Mouse (Mus musculus): Measurements from ENCODE around the gene Filip1l. TPM values are rescaled to one million over a fixed set of nuclear protein-coding genes. Genes with fewer than 3 reads are reported as not detected.

The Filip1l gene
- polyA plus RNA-seq, 1 experiment from 2014 or later, result 38.2 TPM

DNA sequence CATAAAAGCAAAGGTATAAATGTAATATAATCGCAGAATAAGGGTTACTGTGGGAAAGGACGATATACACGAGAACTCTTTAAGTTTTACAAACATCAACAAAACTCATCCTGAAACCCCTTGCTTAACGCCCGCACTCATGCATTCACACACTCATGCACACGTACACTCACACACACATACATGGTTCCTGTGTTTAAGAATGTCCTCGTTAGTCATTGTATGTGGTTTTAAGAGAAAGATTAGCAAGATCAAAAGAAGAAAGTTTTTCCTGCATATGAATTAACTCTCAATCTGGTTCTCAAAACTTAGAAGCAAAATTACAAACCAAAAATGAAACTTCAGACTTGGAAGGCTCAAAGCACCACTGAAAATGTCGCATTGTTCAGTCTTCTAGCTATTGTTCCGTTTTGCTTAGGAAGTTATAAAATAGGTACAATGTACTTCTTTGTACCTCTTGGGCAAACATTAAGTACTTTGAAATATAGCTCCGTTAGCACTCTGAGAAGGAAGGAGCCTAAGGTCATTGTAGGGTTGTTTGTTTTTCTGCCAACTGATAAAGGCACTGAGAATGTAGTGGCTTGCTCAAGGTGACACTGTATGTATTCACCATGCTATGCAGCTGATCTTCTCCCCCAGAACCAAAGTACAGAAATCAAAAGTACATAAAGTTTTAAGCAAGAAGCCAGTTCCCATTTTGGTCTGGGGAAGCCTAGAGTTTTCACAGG, 142.7 kb downstream of the Filip1l start:
- ATAC-seq (replicated peaks; ENCODE audit: low FRiP score, low TSS enrichment, low read depth) (no peak), DNase-seq (ENCODE audit: low spot score) (no peak)
- Histone ChIP-seq H3K4me1 (replicated peaks; ENCODE audit: control insufficient read depth, insufficient read depth, low read length) (0 out of 2 replicates have a peak, but pooled peaks cover 3% of the 10 kb centered on the region), H3K9me3 (ENCODE audit: control insufficient read depth, low read length) (no peaks in the 10 kb centered on the region), H3K27ac (ENCODE audit: low read depth) (no peak overlapping the region), H3K27me3 (replicated peaks; ENCODE audit: control insufficient read depth, insufficient read depth, low read length) (no peaks in the 10 kb centered on the region), H3K4me2 (ENCODE audit: low read length) (no peak overlapping the region), H3K36me3 (ENCODE audit: control insufficient read depth, insufficient read depth, low read length) (no peaks in the 10 kb centered on the region), H3K9ac (ENCODE audit: low read length) (no peak overlapping the region), H3K4me3 (ENCODE audit: low read depth, low read length) (no peak overlapping the region)
- 77% methylated on average over 10 of the region's 10 CpGs for WGBS

GRCm38 (mm10) chr16:57496437-57497173, 143.7 kb downstream of the Filip1l start:
- WGBS, result 68% methylated on average over 10 of the region's 10 CpGs
- ATAC-seq (replicated peaks; ENCODE audit: low FRiP score, low TSS enrichment, low read depth) (no peak), DNase-seq (ENCODE audit: low spot score) (no peak)
- H3K4me1 ChIP-seq (replicated peaks; ENCODE audit: control insufficient read depth, insufficient read depth, low read length), result 0 out of 2 replicates have a peak, but pooled peaks cover 3% of the 10 kb centered on the region
- H3K4me2 ChIP-seq (ENCODE audit: low read length), result no peak overlapping the region
- H3K9me3 ChIP-seq (ENCODE audit: control insufficient read depth, low read length), result no peaks in the 10 kb centered on the region
- no peak overlapping the region for H3K4me3 ChIP-seq (ENCODE audit: low read depth, low read length)
- no peaks in the 10 kb centered on the region for H3K36me3 ChIP-seq (ENCODE audit: control insufficient read depth, insufficient read depth, low read length)
- no peaks in the 10 kb centered on the region for H3K27me3 ChIP-seq (replicated peaks; ENCODE audit: control insufficient read depth, insufficient read depth, low read length)
- H3K27ac ChIP-seq (ENCODE audit: low read depth), result no peak overlapping the region
- H3K9ac ChIP-seq (ENCODE audit: low read length), result no peak overlapping the region

- no peaks in the 10 kb centered on the region for H3K27me3 ChIP-seq (replicated peaks; ENCODE audit: control insufficient read depth, insufficient read depth, low read length)
- no peak overlapping the region for H3K4me2 ChIP-seq (ENCODE audit: low read length)
- H3K36me3 ChIP-seq (ENCODE audit: control insufficient read depth, insufficient read depth, low read length), result no peaks in the 10 kb centered on the region
- no peak for ATAC-seq (replicated peaks; ENCODE audit: low FRiP score, low TSS enrichment, low read depth)
- no peak overlapping the region for H3K4me3 ChIP-seq (ENCODE audit: low read depth, low read length)
- H3K9me3 ChIP-seq (ENCODE audit: control insufficient read depth, low read length), result no peaks in the 10 kb centered on the region
- DNase-seq (ENCODE audit: low spot score), result no peak
- no peak overlapping the region for H3K27ac ChIP-seq (ENCODE audit: low read depth)
- no peak overlapping the region for H3K9ac ChIP-seq (ENCODE audit: low read length)
- 0 out of 2 replicates have a peak, but pooled peaks cover 3% of the 10 kb centered on the region for H3K4me1 ChIP-seq (replicated peaks; ENCODE audit: control insufficient read depth, insufficient read depth, low read length)
- WGBS, result 35% methylated on average over 3 of the region's 3 CpGs
These were observed 148.0 kb downstream of the Filip1l start for GRCm38 (mm10) chr16:57500851-57501250.

GRCm38 (mm10) chr16:57502230-57502629, 149.3 kb downstream of the Filip1l start:
- peaks cover 7% of the 10 kb centered on the region; the same call in 1 of the 2 replicates for H3K4me1 ChIP-seq (replicated peaks; ENCODE audit: control insufficient read depth, insufficient read depth, low read length)
- no peak overlapping the region for H3K4me3 ChIP-seq (ENCODE audit: low read depth, low read length)
- no peak overlapping the region for H3K4me2 ChIP-seq (ENCODE audit: low read length)
- H3K27ac ChIP-seq (ENCODE audit: low read depth), result no peak overlapping the region
- DNase-seq (ENCODE audit: low spot score), result no peak
- no peaks in the 10 kb centered on the region for H3K9me3 ChIP-seq (ENCODE audit: control insufficient read depth, low read length)
- H3K27me3 ChIP-seq (replicated peaks; ENCODE audit: control insufficient read depth, insufficient read depth, low read length), result no peaks in the 10 kb centered on the region
- 46% methylated on average over 2 of the region's 2 CpGs for WGBS
- H3K36me3 ChIP-seq (ENCODE audit: control insufficient read depth, insufficient read depth, low read length), result no peaks in the 10 kb centered on the region
- H3K9ac ChIP-seq (ENCODE audit: low read length), result no peak overlapping the region
- no peak for ATAC-seq (replicated peaks; ENCODE audit: low FRiP score, low TSS enrichment, low read depth)

DNA sequence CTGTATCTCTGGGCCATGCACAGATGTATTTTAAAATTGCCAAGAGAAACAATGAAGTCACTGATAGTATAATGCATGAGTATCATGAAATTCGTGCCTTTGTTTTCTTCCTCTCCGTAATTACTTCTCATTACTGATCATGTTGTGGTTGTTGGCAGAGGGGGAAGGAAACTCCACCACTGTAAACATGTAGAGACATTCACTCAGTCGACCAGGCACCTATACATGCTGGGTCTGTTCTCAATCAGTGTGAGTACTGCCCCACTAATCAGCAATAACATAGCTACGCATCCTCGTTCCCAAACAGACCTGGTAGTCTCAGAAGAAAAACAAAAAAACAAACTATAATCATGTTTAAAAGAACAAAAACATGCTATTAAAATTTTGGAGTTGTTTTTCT, 149.9 kb downstream of the Filip1l start:
- H3K4me1 ChIP-seq (replicated peaks; ENCODE audit: control insufficient read depth, insufficient read depth, low read length), result peaks cover 7% of the 10 kb centered on the region; the same call in 1 of the 2 replicates
- H3K4me3 ChIP-seq (ENCODE audit: low read depth, low read length), result no peak overlapping the region
- no peaks in the 10 kb centered on the region for H3K9me3 ChIP-seq (ENCODE audit: control insufficient read depth, low read length)
- WGBS, result 62% methylated on average over 5 of the region's 5 CpGs
- H3K27ac ChIP-seq (ENCODE audit: low read depth), result no peak overlapping the region
- no peak overlapping the region for H3K4me2 ChIP-seq (ENCODE audit: low read length)
- no peak overlapping the region for H3K9ac ChIP-seq (ENCODE audit: low read length)
- no peak for DNase-seq (ENCODE audit: low spot score)
- no peaks in the 10 kb centered on the region for H3K27me3 ChIP-seq (replicated peaks; ENCODE audit: control insufficient read depth, insufficient read depth, low read length)
- no peaks in the 10 kb centered on the region for H3K36me3 ChIP-seq (ENCODE audit: control insufficient read depth, insufficient read depth, low read length)
- ATAC-seq (replicated peaks; ENCODE audit: low FRiP score, low TSS enrichment, low read depth), result no peak

DNA sequence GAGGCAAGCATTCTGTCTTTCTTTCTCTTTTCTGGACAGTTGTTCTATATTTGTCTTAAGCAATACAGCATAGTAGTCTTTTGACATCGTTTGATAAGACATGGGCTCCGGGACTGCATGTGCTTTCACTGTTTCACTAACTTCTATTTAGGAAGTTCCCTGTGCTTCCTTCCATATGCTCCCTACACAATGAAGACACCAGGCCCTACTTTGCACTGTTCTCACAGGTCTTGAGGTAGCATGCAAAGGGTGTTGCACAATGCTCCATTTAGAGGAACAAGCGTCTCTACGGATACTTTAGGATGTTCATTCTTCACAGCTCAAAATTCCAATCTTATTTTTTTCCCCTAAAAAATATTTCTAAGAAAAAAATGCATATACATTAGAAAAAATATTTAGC, 151.8 kb downstream of the Filip1l start:
- Histone ChIP-seq H3K4me1 (replicated peaks; ENCODE audit: control insufficient read depth, insufficient read depth, low read length) (peaks cover 7% of the 10 kb centered on the region; the same call in 1 of the 2 replicates), H3K36me3 (ENCODE audit: control insufficient read depth, insufficient read depth, low read length) (no peaks in the 10 kb centered on the region), H3K4me2 (ENCODE audit: low read length) (no peak overlapping the region), H3K9me3 (ENCODE audit: control insufficient read depth, low read length) (no peaks in the 10 kb centered on the region), H3K4me3 (ENCODE audit: low read depth, low read length) (no peak overlapping the region), H3K27me3 (replicated peaks; ENCODE audit: control insufficient read depth, insufficient read depth, low read length) (no peaks in the 10 kb centered on the region), H3K27ac (ENCODE audit: low read depth) (no peak overlapping the region), H3K9ac (ENCODE audit: low read length) (no peak overlapping the region)
- DNase-seq (ENCODE audit: low spot score), result no peak
- 90% methylated on average over 4 of the region's 4 CpGs for WGBS
- ATAC-seq (replicated peaks; ENCODE audit: low FRiP score, low TSS enrichment, low read depth), result no peak

GRCm38 (mm10) chr16:57506133-57506532, 153.2 kb downstream of the Filip1l start:
- H3K9ac ChIP-seq (ENCODE audit: low read length), result no peak overlapping the region
- no peaks in the 10 kb centered on the region for H3K9me3 ChIP-seq (ENCODE audit: control insufficient read depth, low read length)
- WGBS, result 38% methylated on average over 6 of the region's 6 CpGs
- no peak overlapping the region for H3K27ac ChIP-seq (ENCODE audit: low read depth)
- no peak overlapping the region for H3K4me3 ChIP-seq (ENCODE audit: low read depth, low read length)
- H3K27me3 ChIP-seq (replicated peaks; ENCODE audit: control insufficient read depth, insufficient read depth, low read length), result no peaks in the 10 kb centered on the region
- DNase-seq (ENCODE audit: low spot score) (no peak), ATAC-seq (replicated peaks; ENCODE audit: low FRiP score, low TSS enrichment, low read depth) (no peak)
- peaks cover 7% of the 10 kb centered on the region; the same call in 1 of the 2 replicates for H3K4me1 ChIP-seq (replicated peaks; ENCODE audit: control insufficient read depth, insufficient read depth, low read length)
- no peak overlapping the region for H3K4me2 ChIP-seq (ENCODE audit: low read length)
- no peaks in the 10 kb centered on the region for H3K36me3 ChIP-seq (ENCODE audit: control insufficient read depth, insufficient read depth, low read length)

DNA sequence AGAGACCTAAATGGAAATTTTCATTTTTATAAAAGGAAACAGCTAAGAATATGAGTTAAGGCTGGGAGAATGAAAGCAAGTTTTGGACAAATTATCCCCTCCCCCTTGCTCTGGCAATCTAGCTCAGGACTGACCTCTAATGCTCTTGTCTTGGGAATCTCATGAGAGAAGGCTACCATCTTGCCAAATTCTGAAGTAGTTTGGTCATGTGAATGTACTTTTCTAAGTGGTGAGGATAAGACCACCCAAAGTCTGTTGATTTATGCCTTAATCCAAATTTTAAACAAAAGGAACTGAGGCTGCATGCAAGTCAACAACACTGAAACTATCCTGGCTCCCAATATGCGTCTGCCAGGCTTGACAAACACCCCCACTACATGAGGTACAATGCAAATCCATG, 155.5 kb downstream of the Filip1l start:
- no peak overlapping the region for H3K4me2 ChIP-seq (ENCODE audit: low read length)
- no peaks in the 10 kb centered on the region for H3K9me3 ChIP-seq (ENCODE audit: control insufficient read depth, low read length)
- no peak for ATAC-seq (replicated peaks; ENCODE audit: low FRiP score, low TSS enrichment, low read depth)
- no peak overlapping the region for H3K4me3 ChIP-seq (ENCODE audit: low read depth, low read length)
- no peak for DNase-seq (ENCODE audit: low spot score)
- H3K36me3 ChIP-seq (ENCODE audit: control insufficient read depth, insufficient read depth, low read length), result no peaks in the 10 kb centered on the region
- peaks cover 7% of the 10 kb centered on the region; the same call in 1 of the 2 replicates for H3K4me1 ChIP-seq (replicated peaks; ENCODE audit: control insufficient read depth, insufficient read depth, low read length)
- WGBS, result 47% methylated on average over 1 of the region's 1 CpGs
- no peak overlapping the region for H3K9ac ChIP-seq (ENCODE audit: low read length)
- no peaks in the 10 kb centered on the region for H3K27me3 ChIP-seq (replicated peaks; ENCODE audit: control insufficient read depth, insufficient read depth, low read length)
- H3K27ac ChIP-seq (ENCODE audit: low read depth), result no peak overlapping the region
